Comparison of ENCODE assay signal across 9 mouse cellular contexts in the genomic region with DNA sequence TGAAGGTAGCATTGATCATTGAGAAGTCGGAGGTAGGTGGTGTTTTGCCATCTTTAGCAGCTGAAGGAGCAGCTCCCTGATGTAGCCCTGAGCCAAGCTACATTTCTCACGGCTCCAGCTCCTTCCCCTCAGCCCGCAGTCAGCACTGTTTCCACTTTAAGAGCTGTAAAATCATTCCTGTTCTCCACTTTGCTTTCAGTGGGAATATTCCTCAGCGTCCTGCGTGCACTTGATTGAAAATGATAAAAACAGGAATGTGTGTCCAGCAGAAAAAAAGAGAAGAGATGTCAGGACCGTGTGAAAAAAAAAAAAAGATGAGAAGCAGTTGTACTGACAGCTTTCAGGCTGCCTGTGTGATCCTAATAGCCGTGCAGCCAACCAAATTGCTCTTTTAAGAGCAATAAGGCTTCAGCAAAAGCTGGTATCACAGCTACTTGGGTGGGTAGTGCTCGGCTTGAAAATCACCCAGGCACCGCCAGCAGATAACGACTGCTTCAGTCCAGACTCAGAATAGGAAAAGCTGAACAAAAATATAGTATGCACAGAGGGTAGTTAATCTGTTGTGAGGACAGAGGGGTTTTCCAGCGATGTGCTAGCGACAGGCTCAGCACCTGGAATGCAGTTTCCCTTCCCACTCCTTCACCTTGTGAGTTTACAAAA.
A peak's percentile ranks its signal among the peaks of the same experiment; 100 is the strongest.
DNase-seq lines count a peak whose midpoint lies in the region; ATAC-seq lines count a peak whose summit lies in the region.
"Had no signal": no experiment of that assay in that cellular context is flagged by ENCODE, and none has a peak within 500 bp of the region (broad histone marks: within the 10 kb centered on the region; RNA-seq: fewer than 3 reads in every experiment).

No protein-coding gene starts in this region.

- H3K9ac ChIP-seq in heart, embryonic 11.5 days (ENCODE audit: low read depth, low read length): no peak overlapping the region
- H3K9ac ChIP-seq in forebrain, embryonic 13.5 days: peak overlapping the region; percentile 10; the same call in 1 of the 2 replicates
- H3K9ac ChIP-seq in limb, embryonic 15.5 days: no peak overlapping the region

- H3K4me2 ChIP-seq in heart, embryonic 11.5 days: peak overlapping the region; percentile 55
- H3K4me2 ChIP-seq in forebrain, embryonic 13.5 days: peak overlapping the region; percentile 52
- peak overlapping the region; percentile 40 for H3K4me2 ChIP-seq in limb, embryonic 15.5 days

- H3K27me3 ChIP-seq in heart, embryonic 11.5 days (ENCODE audit: control insufficient read depth, insufficient read depth, low read length): no peaks in the 10 kb centered on the region
- no peaks in the 10 kb centered on the region for H3K27me3 ChIP-seq in forebrain, embryonic 13.5 days
- H3K27me3 ChIP-seq in limb, embryonic 15.5 days: no peaks in the 10 kb centered on the region

- peak overlapping the region; percentile 23; the same call in 1 of the 2 replicates for H3K4me3 ChIP-seq in heart, embryonic 11.5 days (ENCODE audit: low read depth, low read length)
- H3K4me3 ChIP-seq in forebrain, embryonic 13.5 days: peak overlapping the region; percentile 22
- peak overlapping the region; percentile 28 for H3K4me3 ChIP-seq in limb, embryonic 15.5 days

- no peak for DNase-seq in heart, postnatal 25 days (ENCODE audit: low spot score)
- peak; percentile 70 for DNase-seq in brain, adult 2 months (ENCODE audit: low read depth, low spot score)
- no peak for DNase-seq in adrenal gland, postnatal 14 days
- no peak for DNase-seq in adrenal gland, postnatal 10 days
- no peak for DNase-seq in ovary, postnatal 10 days (ENCODE audit: low spot score)
- DNase-seq: liver had no signal

- ATAC-seq in heart, embryonic 11.5 days (replicated peaks; ENCODE audit: insufficient number of reproducible peaks, low FRiP score, low TSS enrichment): no peak
- ATAC-seq in forebrain, embryonic 13.5 days: peak; percentile 71
- ATAC-seq in limb, embryonic 15.5 days (ENCODE audit: insufficient number of reproducible peaks, low FRiP score, low TSS enrichment, low read depth): no peak

- no peaks in the 10 kb centered on the region for H3K36me3 ChIP-seq in heart, embryonic 11.5 days (ENCODE audit: control insufficient read depth, insufficient read depth, low read length)
- no peaks in the 10 kb centered on the region for H3K36me3 ChIP-seq in forebrain, embryonic 13.5 days (ENCODE audit: poor library complexity, severe bottlenecking)
- no peaks in the 10 kb centered on the region for H3K36me3 ChIP-seq in limb, embryonic 15.5 days

- no peak overlapping the region for H3K27ac ChIP-seq in heart, embryonic 11.5 days (ENCODE audit: low read depth, low read length)
- H3K27ac ChIP-seq in forebrain, embryonic 13.5 days: no peak overlapping the region
- no peak overlapping the region for H3K27ac ChIP-seq in limb, embryonic 15.5 days

- 23% methylated on average over 12 of the region's 12 CpGs for WGBS in heart, embryonic 11.5 days (ENCODE audit: insufficient replicate concordance)
- 13% methylated on average over 12 of the region's 12 CpGs for WGBS in forebrain, embryonic 13.5 days
- WGBS in limb, embryonic 15.5 days: 6% methylated on average over 12 of the region's 12 CpGs

- H3K9me3 ChIP-seq in heart, embryonic 11.5 days (replicated peaks; ENCODE audit: control insufficient read depth, low read length): no peaks in the 10 kb centered on the region
- H3K9me3 ChIP-seq in forebrain, embryonic 13.5 days (replicated peaks): no peaks in the 10 kb centered on the region
- no peaks in the 10 kb centered on the region for H3K9me3 ChIP-seq in limb, embryonic 15.5 days

- no peaks in the 10 kb centered on the region for H3K4me1 ChIP-seq in heart, embryonic 11.5 days (ENCODE audit: control insufficient read depth, insufficient read depth, low read length)
- H3K4me1 ChIP-seq in forebrain, embryonic 13.5 days: peaks cover 12% of the 10 kb centered on the region
- H3K4me1 ChIP-seq in limb, embryonic 15.5 days: peaks cover 5% of the 10 kb centered on the region; the same call in 1 of the 2 replicates

- intact Hi-C loops in heart, postnatal 25 days (cut with DNase I): no loop called here
